Mouse (Mus musculus) lung, postnatal 0 days (tissue): ENCODE measurements around the gene Cyp2e1.

Experiments
- CTCF ChIP-seq: IDR thresholded peaks from 2 replicates; pipeline ENCODE4 v1.5.1; 2016; ENCODE audit warnings: antibody characterized with exemption, mild to moderate bottlenecking
- EP300 ChIP-seq: IDR thresholded peaks from 2 replicates; pipeline ENCODE4 v1.6.1; 2016; ENCODE audit warnings: antibody characterized with exemption, mild to moderate bottlenecking, control low read depth

DNA sequence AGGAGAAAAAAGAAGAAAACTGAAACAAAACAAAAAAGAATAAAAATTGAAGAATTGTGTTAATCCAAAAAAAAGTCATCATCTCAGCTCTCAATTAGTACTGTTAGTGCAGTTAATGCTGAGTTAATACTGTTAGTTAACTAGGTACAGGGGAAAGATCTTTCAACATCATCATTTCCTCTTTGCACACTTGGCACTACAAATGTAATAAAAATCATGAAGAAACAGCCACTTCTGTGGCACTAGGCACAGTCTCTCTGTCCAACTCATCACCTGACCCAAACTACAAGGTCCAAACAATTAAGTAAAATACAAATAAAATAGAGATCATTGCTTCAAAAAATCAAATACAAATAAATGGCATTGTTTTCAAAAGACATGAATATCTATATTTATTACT lies 2.9 kb upstream of the Cyp2e1 start:
- TF ChIP-seq CTCF (no peak), EP300 (no peak)
